Mouse (Mus musculus) c-Kit-negative CD71-positive TER-119-positive erythroid progenitor cells, embryonic 14.5 days (primary cell): ENCODE data around the gene Mas1.
"Not testable (repeated sequence)": the region's sequence is repeated elsewhere in the genome, so short reads cannot be mapped to it uniquely, and the experiment has no call there.

ENCODE experiments used
- DNase-seq: peaks from one replicate; pipeline ENCODE4 v3.0.0-alpha.2; 2013; ENCODE audit warnings: low read depth, low spot score

The Mas1 gene

GRCm38 (mm10) chr17:12868043-12868442 lies at the start of gene Mas1:
Mas1 (minus strand) TSS chr17:12868143.
- DNase-seq = no peak

- DNase-seq = peak; percentile 65
These were observed 48.8 kb upstream of the Mas1 start for GRCm38 (mm10) chr17:12916588-12917380.

- DNase-seq = peak; percentile 98
These were observed 48.1 kb upstream of the Mas1 start, which contains the start of gene Mrpl18 for GRCm38 (mm10) chr17:12915881-12916583. Mrpl18 (minus strand) TSS chr17:12916345.

DNA sequence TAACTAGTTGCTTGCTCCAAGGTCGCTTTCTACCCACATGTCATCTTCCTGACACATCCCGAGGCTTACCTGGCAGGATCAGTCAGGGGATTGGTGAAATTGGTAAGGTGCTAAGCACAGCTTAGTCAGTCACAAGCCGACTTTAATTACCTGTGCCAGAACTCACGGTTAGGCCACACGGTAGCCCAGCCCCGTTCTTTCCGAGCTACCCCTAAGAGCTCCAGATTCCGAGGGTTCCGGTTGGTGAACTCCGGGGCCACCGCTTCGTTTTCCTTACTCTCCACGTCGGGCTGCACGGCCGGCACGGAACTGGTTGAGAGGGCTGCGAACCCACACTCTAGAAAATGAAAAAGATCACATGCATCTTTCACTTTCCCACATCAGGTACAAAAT lies 47.5 kb upstream of the Mas1 start, which contains the start of gene Tcp1:
Tcp1 (plus strand) TSS at position 214 of the 393 bp plus-strand sequence.
- no peak for DNase-seq

DNA sequence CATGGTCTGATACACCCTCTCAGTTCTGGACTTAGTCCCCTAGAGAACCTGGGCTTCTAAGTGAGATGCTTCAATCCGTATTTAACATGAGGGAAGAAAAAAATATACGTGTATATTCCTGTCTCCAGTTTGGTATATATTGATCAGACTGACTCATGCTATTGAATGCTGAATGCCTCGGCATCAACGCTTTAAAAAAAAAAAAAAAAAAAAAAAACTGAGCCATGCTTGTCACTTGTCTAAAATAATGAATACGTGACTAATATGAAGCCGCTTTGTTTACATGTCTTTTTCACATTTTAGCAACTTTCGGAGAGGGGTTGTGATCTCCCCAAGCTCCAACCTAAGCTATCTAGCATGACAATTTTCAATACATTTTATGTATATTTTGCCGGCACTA lies 42.4 kb upstream of the Mas1 start:
- DNase-seq = no peak

DNA sequence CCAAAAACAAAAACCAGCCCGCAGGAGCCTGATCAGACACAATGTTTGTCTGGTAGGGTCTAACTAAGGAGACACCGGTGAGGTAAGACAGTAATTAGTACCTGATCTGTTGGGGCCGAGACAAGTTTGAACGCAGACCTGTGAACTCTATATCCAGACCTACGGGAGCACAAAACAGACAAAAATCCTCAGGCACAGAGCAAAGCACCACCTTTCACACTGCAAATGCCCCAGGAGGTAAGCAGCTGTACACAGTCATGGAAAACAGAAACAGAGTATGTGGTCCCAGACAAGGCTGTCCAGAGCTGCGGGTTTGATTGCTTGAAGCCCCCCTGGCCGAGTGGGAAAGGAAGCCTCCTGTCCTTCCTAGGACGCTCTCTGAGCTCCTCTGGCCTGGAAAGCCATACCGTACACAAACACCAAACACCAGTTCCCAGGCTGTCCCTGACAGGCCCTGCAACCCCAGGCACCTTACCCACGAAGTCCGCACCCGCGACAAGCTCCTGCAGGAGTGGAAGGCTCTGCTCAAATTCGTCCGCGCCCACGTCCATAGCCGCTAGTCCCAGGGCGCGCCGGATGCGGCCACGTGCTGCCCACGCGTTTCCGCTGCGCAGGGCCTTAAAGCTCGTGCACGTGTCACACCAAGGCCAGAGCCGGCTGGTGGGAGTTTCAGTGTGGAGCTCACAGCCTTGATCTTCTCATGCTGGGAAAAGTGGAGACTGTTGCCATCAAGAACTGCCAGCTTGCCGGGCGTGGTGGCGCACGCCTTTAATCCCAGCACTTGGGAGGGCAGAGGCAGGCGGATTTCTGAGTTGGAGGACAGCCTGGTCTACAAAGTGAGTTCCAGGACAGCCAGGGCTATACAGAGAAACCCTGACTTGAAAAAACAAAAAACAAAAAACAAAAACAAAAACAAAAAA lies 41.7 kb upstream of the Mas1 start, which contains the start of gene Pnldc1:
Pnldc1 (minus strand) TSS at position 870 of the 920 bp plus-strand sequence.
- no peak for DNase-seq

DNA sequence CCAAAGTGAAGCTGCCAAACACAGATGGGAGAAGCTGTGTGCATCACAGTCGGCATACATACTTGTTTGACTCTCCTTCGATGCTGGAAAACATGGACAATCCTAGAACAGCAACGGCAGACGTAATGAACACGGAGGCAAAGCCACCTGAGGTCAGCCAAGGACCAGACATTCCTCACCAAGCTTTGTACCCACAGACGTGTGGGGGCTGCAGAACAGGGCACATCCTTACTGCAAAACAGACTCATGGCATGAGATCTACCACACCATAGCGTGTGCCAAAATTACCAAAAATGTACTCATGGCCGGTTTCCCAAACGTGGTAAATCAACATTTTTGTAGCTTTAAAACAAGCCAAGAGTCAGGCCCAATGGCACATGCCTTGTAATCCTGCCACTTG lies 38.5 kb upstream of the Mas1 start:
- no peak for DNase-seq

DNA sequence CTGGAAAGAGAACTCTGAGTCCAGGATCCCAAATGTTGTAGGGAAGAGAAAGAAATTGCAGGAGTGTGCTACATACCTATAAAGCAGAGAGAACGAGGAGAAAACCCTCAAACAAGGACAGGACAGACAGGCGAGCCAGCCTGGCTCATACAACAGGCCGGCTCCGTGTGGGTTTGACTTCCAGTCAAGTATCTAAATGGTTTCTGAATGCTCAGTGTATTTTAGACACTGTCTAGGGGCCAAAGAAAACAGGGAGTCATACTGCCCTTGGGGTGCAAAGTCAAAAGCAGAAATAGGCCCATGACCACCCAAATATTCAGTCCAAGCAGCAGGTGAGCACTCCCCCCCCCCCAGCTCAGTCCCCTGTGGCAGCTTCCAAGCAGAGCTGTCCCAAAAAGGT lies 37.9 kb upstream of the Mas1 start:
- DNase-seq = no peak

GRCm38 (mm10) chr17:12904349-12904748 lies 36.4 kb upstream of the Mas1 start:
- no peak for DNase-seq

GRCm38 (mm10) chr17:12903372-12904333 lies 35.7 kb upstream of the Mas1 start:
- DNase-seq = no peak

DNA sequence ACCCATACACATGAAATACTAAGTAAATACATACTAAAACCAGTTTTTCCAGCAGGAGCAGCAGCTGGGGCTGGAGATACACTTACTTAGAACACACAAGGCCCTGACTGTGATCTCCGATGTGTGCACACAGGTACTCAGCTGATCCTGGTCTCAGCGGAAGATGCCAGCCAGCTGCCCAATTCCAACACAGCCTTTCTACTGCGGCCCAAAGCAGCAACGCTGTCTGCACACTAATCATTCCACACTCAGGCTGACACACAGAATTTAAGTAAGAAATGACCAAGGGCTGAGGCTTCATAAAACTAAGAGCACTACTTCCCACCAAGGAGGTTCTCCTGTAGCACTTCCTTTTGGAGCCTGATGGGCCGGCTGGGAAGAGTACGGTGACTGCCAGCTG lies 34.3 kb upstream of the Mas1 start:
- no peak for DNase-seq

- not testable (repeated sequence) for DNase-seq
These were observed 30.7 kb upstream of the Mas1 start for GRCm38 (mm10) chr17:12898607-12899006.

DNA sequence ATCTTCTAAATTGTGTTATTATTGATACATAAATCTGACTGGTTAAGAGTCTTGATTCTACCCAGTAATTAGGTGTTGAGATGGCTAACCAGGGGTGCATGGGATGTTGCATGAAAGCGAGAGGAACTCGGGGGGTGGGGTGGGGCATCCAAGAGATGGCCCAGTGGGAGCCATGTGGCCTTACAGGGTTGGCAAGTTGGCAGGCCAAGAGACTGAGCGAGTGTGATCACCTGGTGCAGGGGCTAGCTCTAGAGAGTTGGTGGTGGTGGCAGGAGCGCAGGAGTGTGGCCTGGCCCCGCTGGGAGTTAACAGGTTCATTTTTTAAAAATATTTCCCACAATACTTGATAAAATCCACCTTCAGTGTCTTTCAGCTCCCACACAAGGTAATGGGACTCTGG lies 29.7 kb upstream of the Mas1 start:
- DNase-seq = no peak

DNA sequence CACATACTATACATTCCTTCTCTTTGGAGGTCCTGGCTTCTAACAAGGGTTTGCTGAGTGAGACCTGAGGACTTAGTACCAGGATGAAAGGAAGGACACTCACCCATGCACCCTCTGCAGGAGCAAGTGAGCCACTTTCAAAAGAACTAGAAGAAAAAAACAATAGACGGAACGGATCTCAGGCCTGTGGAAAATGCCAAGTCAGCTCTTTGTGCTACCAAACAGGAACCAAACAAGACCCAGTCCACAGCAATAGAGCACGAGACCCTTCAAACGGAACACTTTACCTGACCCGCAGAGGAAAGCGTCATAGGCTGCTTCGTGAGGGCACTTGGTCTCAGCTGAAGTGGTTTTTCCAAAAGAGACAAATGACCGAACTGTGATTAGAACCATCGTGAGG lies 24.1 kb upstream of the Mas1 start:
- no peak for DNase-seq

- DNase-seq = no peak
These were observed 23.1 kb upstream of the Mas1 start for GRCm38 (mm10) chr17:12891054-12891453.

- DNase-seq = no peak
These were observed 19.3 kb upstream of the Mas1 start for GRCm38 (mm10) chr17:12887021-12887775.

DNA sequence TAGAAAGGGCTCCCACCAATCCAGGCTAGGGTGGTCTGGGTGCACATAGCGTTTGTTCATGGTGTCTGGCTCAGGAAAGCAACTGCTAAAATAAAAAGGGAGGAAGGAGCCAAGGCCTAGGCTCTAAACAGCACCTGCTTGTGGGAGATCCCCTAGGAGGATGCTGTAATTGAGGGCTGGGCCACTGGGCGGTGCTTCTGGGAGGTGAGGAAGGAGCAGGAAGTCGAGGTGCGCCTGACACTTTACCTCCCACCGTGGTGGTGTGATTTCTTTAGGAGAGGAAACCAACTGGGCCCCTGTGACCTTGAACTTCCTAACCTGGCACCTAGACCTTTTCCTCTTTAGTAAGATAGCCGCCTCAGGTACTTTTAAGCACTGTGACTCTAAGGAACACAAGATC lies 18.7 kb upstream of the Mas1 start:
- DNase-seq = no peak

- DNase-seq = no peak
These were observed 13.3 kb upstream of the Mas1 start for GRCm38 (mm10) chr17:12881216-12881615.

GRCm38 (mm10) chr17:12880178-12880577 lies 12.2 kb upstream of the Mas1 start:
- peak; percentile 62 for DNase-seq

GRCm38 (mm10) chr17:12875734-12876133 lies 7.8 kb upstream of the Mas1 start, which contains the start of gene Mrgprh:
Mrgprh (plus strand) TSS chr17:12876034.
- DNase-seq = no peak
